Mouse (Mus musculus) urinary bladder, postnatal 25 days (tissue): Measurements from ENCODE around the gene Tmeff1.

Experiments
- DNase-seq: peaks from one replicate; pipeline ENCODE4 v3.0.0; 2022; ENCODE audit warnings: low spot score

Tmeff1 gene

GRCm38 (mm10) chr4:48622946-48623345 lies 38.0 kb downstream of the Tmeff1 start:
- DNase-seq, result no peak

- DNase-seq, result no peak
Measured at GRCm38 (mm10) chr4:48624961-48625360, 40.0 kb downstream of the Tmeff1 start.

- DNase-seq, result peak; percentile 17
Measured at GRCm38 (mm10) chr4:48625836-48626235, 40.9 kb downstream of the Tmeff1 start.

- no peak for DNase-seq
Measured at GRCm38 (mm10) chr4:48629445-48629844, 44.5 kb downstream of the Tmeff1 start.

GRCm38 (mm10) chr4:48633529-48633928 lies 48.6 kb downstream of the Tmeff1 start:
- DNase-seq, result no peak

- DNase-seq, result no peak
Measured at GRCm38 (mm10) chr4:48634058-48634457, 49.1 kb downstream of the Tmeff1 start.

- no peak for DNase-seq
Measured at GRCm38 (mm10) chr4:48636831-48637230, 51.9 kb downstream of the Tmeff1 start.

- no peak for DNase-seq
Measured at GRCm38 (mm10) chr4:48638132-48638531, 53.2 kb downstream of the Tmeff1 start.

GRCm38 (mm10) chr4:48639503-48639902 lies 54.5 kb downstream of the Tmeff1 start:
- no peak for DNase-seq

- DNase-seq, result no peak
Measured at GRCm38 (mm10) chr4:48643801-48644200, 58.8 kb downstream of the Tmeff1 start.

- no peak for DNase-seq
Measured at GRCm38 (mm10) chr4:48646143-48646542, 61.2 kb downstream of the Tmeff1 start.

GRCm38 (mm10) chr4:48650617-48651360 lies 65.8 kb downstream of the Tmeff1 start:
- no peak for DNase-seq

- DNase-seq, result no peak
Measured at GRCm38 (mm10) chr4:48654118-48654517, 69.1 kb downstream of the Tmeff1 start.

- no peak for DNase-seq
Measured at GRCm38 (mm10) chr4:48656530-48656929, 71.6 kb downstream of the Tmeff1 start.

GRCm38 (mm10) chr4:48660144-48660543 lies 75.2 kb downstream of the Tmeff1 start:
- no peak for DNase-seq

- no peak for DNase-seq
Measured at GRCm38 (mm10) chr4:48660619-48661575, 75.9 kb downstream of the Tmeff1 start.

- no peak for DNase-seq
Measured at GRCm38 (mm10) chr4:48663271-48663670, 78.3 kb downstream of the Tmeff1 start, which contains the start of gene Cavin4. Gene Cavin4, plus strand, starts transcription at chr4:48663514.

- no peak for DNase-seq
Measured at GRCm38 (mm10) chr4:48664021-48664420, 79.0 kb downstream of the Tmeff1 start.

- DNase-seq, result no peak
Measured at GRCm38 (mm10) chr4:48667279-48667678, 82.3 kb downstream of the Tmeff1 start.

GRCm38 (mm10) chr4:48672915-48673314 lies 87.9 kb downstream of the Tmeff1 start:
- DNase-seq, result no peak

- no peak for DNase-seq
Measured at GRCm38 (mm10) chr4:48674412-48674811, 89.4 kb downstream of the Tmeff1 start.

GRCm38 (mm10) chr4:48676570-48677185 lies 91.7 kb downstream of the Tmeff1 start:
- DNase-seq, result no peak
